Mouse (Mus musculus) neural tube, embryonic 15.5 days (tissue): Measurements from ENCODE around the gene Olfr701. TPM values are rescaled to one million over a fixed set of nuclear protein-coding genes. Genes with fewer than 3 reads are reported as not detected.

Experiments used
- ATAC-seq: fragments of 200-750 bp; cut with Nextera tagmentation; 2 replicates; pipeline ENCODE4 v1.8.0; 2017; ENCODE audit warnings: mild to moderate bottlenecking, moderate TSS enrichment, moderate library complexity; ENCODE audit not compliant: low FRiP score
- H3K27ac ChIP-seq: fragments of 300-500 bp; sonication (generic); replicated peaks from 2 replicates; pipeline ENCODE4 v1.5.1; 2015; ENCODE audit warnings: mild to moderate bottlenecking, inconsistent platforms
- H3K27me3 ChIP-seq: fragments of 300-500 bp; sonication (generic); replicated peaks from 2 replicates; pipeline ENCODE4 v1.6.1; 2015; ENCODE audit warnings: inconsistent platforms
- H3K36me3 ChIP-seq: fragments of 300-500 bp; sonication (generic); 2 replicates; pipeline ENCODE4 v1.6.1; 2015; ENCODE audit warnings: inconsistent platforms
- H3K4me1 ChIP-seq: fragments of 300-500 bp; sonication (generic); 2 replicates; pipeline ENCODE4 v1.6.1; 2015; ENCODE audit warnings: inconsistent platforms
- H3K4me2 ChIP-seq: fragments of 300-500 bp; sonication (generic); 2 replicates; pipeline ENCODE4 v1.6.1; 2015; ENCODE audit warnings: inconsistent platforms, mild to moderate bottlenecking, moderate library complexity
- H3K4me3 ChIP-seq: fragments of 300-500 bp; sonication (generic); replicated peaks from 2 replicates; pipeline ENCODE4 v1.5.1; 2015; ENCODE audit warnings: mild to moderate bottlenecking, inconsistent platforms
- H3K9ac ChIP-seq: fragments of 300-500 bp; sonication (generic); replicated peaks from 2 replicates; pipeline ENCODE4 v1.6.1; 2015; ENCODE audit warnings: mild to moderate bottlenecking, inconsistent platforms
- H3K9me3 ChIP-seq: fragments of 300-500 bp; sonication (generic); replicated peaks from 2 replicates; pipeline ENCODE4 v1.6.1; 2016; ENCODE audit warnings: inconsistent platforms
- WGBS: fragments of 180-500 bp; shearing (Covaris S2); methylation state at CpG from one replicate; pipeline ENCODE4 v1.1.7; 2015; ENCODE audit warnings: mixed read lengths; 5-methylcytosine and 5-hydroxymethylcytosine counted together
- polyA plus RNA-seq: library from polyadenylated mRNA; unstranded; fragments of >200 nt; fragmentation: Nextera tagmentation; extraction: Ambion mirVana; gene quantifications from 2 replicates; pipeline ENCODE4 v1.2.1, GENCODE M21; 2015

Olfr701 gene
- polyA plus RNA-seq, result not detected in 2 replicates

GRCm38 (mm10) chr7:106813829-106814228 is at the start of gene Olfr701:
TSS of gene Olfr701 (plus strand) at chr7:106814129.
- 83% methylated on average over 2 of the region's 2 CpGs for WGBS
- Histone ChIP-seq H3K27me3 (no peaks in the 10 kb centered on the region), H3K4me1 (no peaks in the 10 kb centered on the region), H3K36me3 (no peaks in the 10 kb centered on the region), H3K9me3 (no peaks in the 10 kb centered on the region), H3K27ac (no peak within 1 kb of the TSS), H3K4me2 (no peak within 1 kb of the TSS), H3K4me3 (no peak within 1 kb of the TSS), H3K9ac (no peak within 1 kb of the TSS)
- ATAC-seq, result no peak

- Histone ChIP-seq H3K4me1 (no peaks in the 10 kb centered on the region), H3K4me2 (no peak overlapping the region), H3K9me3 (no peaks in the 10 kb centered on the region), H3K27ac (no peak overlapping the region), H3K36me3 (no peaks in the 10 kb centered on the region), H3K9ac (no peak overlapping the region), H3K27me3 (no peaks in the 10 kb centered on the region), H3K4me3 (no peak overlapping the region)
- no peak for ATAC-seq
Observed at GRCm38 (mm10) chr7:106788330-106788729, 25.6 kb upstream of the Olfr701 start.

- Histone ChIP-seq H3K4me1 (no peaks in the 10 kb centered on the region), H3K9ac (no peak within 1 kb of the TSS), H3K27me3 (no peaks in the 10 kb centered on the region), H3K4me3 (no peak within 1 kb of the TSS), H3K4me2 (no peak within 1 kb of the TSS), H3K36me3 (no peaks in the 10 kb centered on the region), H3K27ac (no peak within 1 kb of the TSS), H3K9me3 (no peaks in the 10 kb centered on the region)
- WGBS, result 89% methylated on average over 1 of the region's 1 CpGs
- ATAC-seq, result no peak
Observed at GRCm38 (mm10) chr7:106793098-106793497, 20.8 kb upstream of the Olfr701 start, which contains the start of gene Olfr699. TSS of gene Olfr699 (minus strand) at chr7:106793198.

- Histone ChIP-seq H3K9ac (no peak within 1 kb of the TSS), H3K9me3 (no peaks in the 10 kb centered on the region), H3K4me3 (no peak within 1 kb of the TSS), H3K4me1 (no peaks in the 10 kb centered on the region), H3K36me3 (no peaks in the 10 kb centered on the region), H3K27ac (no peak within 1 kb of the TSS), H3K27me3 (no peaks in the 10 kb centered on the region), H3K4me2 (no peak within 1 kb of the TSS)
- WGBS, result 97% methylated on average over 1 of the region's 1 CpGs
- ATAC-seq, result no peak
Observed at GRCm38 (mm10) chr7:106808734-106809133, 5.2 kb upstream of the Olfr701 start, which contains the start of gene Olfr700. TSS of gene Olfr700 (minus strand) at chr7:106808834.

- Histone ChIP-seq H3K36me3 (no peaks in the 10 kb centered on the region), H3K4me1 (no peaks in the 10 kb centered on the region), H3K9me3 (no peaks in the 10 kb centered on the region), H3K4me2 (no peak overlapping the region), H3K4me3 (no peak overlapping the region), H3K27ac (no peak overlapping the region), H3K9ac (no peak overlapping the region), H3K27me3 (no peaks in the 10 kb centered on the region)
- ATAC-seq, result no peak
- WGBS, result 66% methylated on average over 2 of the region's 2 CpGs
Observed at GRCm38 (mm10) chr7:106815775-106816174, 1.8 kb downstream of the Olfr701 start.

GRCm38 (mm10) chr7:106818414-106818813 is 4.5 kb downstream of the Olfr701 start:
- Histone ChIP-seq H3K27me3 (no peaks in the 10 kb centered on the region), H3K4me2 (no peak overlapping the region), H3K4me3 (no peak overlapping the region), H3K9ac (no peak overlapping the region), H3K36me3 (no peaks in the 10 kb centered on the region), H3K27ac (no peak overlapping the region), H3K4me1 (no peaks in the 10 kb centered on the region), H3K9me3 (no peaks in the 10 kb centered on the region)
- ATAC-seq, result no peak

GRCm38 (mm10) chr7:106833793-106834192 is 19.9 kb downstream of the Olfr701 start, which contains the start of gene Olfr702:
TSS of gene Olfr702 (minus strand) at chr7:106833893.
- H3K9me3 ChIP-seq, result no peaks in the 10 kb centered on the region
- no peak for ATAC-seq

GRCm38 (mm10) chr7:106843060-106843459 is 29.1 kb downstream of the Olfr701 start, which contains the start of gene Olfr703:
TSS of gene Olfr703 (plus strand) at chr7:106843360.
- Histone ChIP-seq H3K4me3 (no peak within 1 kb of the TSS), H3K9ac (no peak within 1 kb of the TSS), H3K27me3 (no peaks in the 10 kb centered on the region), H3K9me3 (no peaks in the 10 kb centered on the region), H3K4me2 (no peak within 1 kb of the TSS), H3K36me3 (no peaks in the 10 kb centered on the region), H3K4me1 (no peaks in the 10 kb centered on the region), H3K27ac (no peak within 1 kb of the TSS)
- 77% methylated on average over 2 of the region's 2 CpGs for WGBS
- ATAC-seq, result no peak

More at GRCm38 (mm10) chr7:106833793-106834192, 19.9 kb downstream of the Olfr701 start, which contains the start of gene Olfr702:
- no peak within 1 kb of the TSS for H3K4me2 ChIP-seq
- no peaks in the 10 kb centered on the region for H3K27me3 ChIP-seq
- no peak within 1 kb of the TSS for H3K9ac ChIP-seq
- H3K36me3 ChIP-seq, result no peaks in the 10 kb centered on the region
- H3K27ac ChIP-seq, result no peak within 1 kb of the TSS
- H3K4me1 ChIP-seq, result no peaks in the 10 kb centered on the region
- no peak within 1 kb of the TSS for H3K4me3 ChIP-seq

- H3K4me3 ChIP-seq, result no peak within 1 kb of the TSS
- no peaks in the 10 kb centered on the region for H3K4me1 ChIP-seq
- no peak within 1 kb of the TSS for H3K27ac ChIP-seq
- no peak within 1 kb of the TSS for H3K9ac ChIP-seq
- no peaks in the 10 kb centered on the region for H3K27me3 ChIP-seq
- H3K9me3 ChIP-seq, result no peaks in the 10 kb centered on the region
- ATAC-seq, result no peak
- H3K4me2 ChIP-seq, result no peak within 1 kb of the TSS
- H3K36me3 ChIP-seq, result no peaks in the 10 kb centered on the region
Observed at GRCm38 (mm10) chr7:106862885-106863284, 49.0 kb downstream of the Olfr701 start, which contains the start of gene Olfr704. TSS of gene Olfr704 (plus strand) at chr7:106863185.

Other genes starting within 250 kb of the Olfr701 start
- not detected in 2 replicates for gene Olfr693, start 133.5 kb upstream of the Olfr701 start, polyA plus RNA-seq
- gene Olfr694, start 122.3 kb upstream of the Olfr701 start, polyA plus RNA-seq, result not detected in 2 replicates
- not detected in 2 replicates for gene Olfr695, start 97.7 kb upstream of the Olfr701 start, polyA plus RNA-seq
- not detected in 2 replicates for gene Olfr697, start 71.7 kb upstream of the Olfr701 start, polyA plus RNA-seq
- not detected in 2 replicates for gene Olfr698, start 58.7 kb upstream of the Olfr701 start, polyA plus RNA-seq
- gene Olfr699, start 20.9 kb upstream of the Olfr701 start, polyA plus RNA-seq, result not detected in 2 replicates
- 0.22 TPM in 1 of 2 replicates, not detected in the other for gene Olfr700, start 5.3 kb upstream of the Olfr701 start, polyA plus RNA-seq
- not detected in 2 replicates for gene Olfr702, start 19.8 kb downstream of the Olfr701 start, polyA plus RNA-seq
- gene Olfr703, start 29.2 kb downstream of the Olfr701 start, polyA plus RNA-seq, result not detected in 2 replicates
- gene Olfr704, start 49.1 kb downstream of the Olfr701 start, polyA plus RNA-seq, result not detected in 2 replicates
- not detected in 2 replicates for gene Olfr705, start 62.8 kb downstream of the Olfr701 start, polyA plus RNA-seq
- gene Olfr706, start 74.0 kb downstream of the Olfr701 start, polyA plus RNA-seq, result not detected in 2 replicates
- gene Olfr707, start 87.1 kb downstream of the Olfr701 start, polyA plus RNA-seq, result not detected in 2 replicates
- gene Olfr1532-ps1, start 93.9 kb downstream of the Olfr701 start, polyA plus RNA-seq, result not detected in 2 replicates
- not detected in 2 replicates for gene Olfr709-ps1, start 118.1 kb downstream of the Olfr701 start, polyA plus RNA-seq
- gene Olfr710, start 134.2 kb downstream of the Olfr701 start, polyA plus RNA-seq, result not detected in 2 replicates
- gene Olfr6, start 149.8 kb downstream of the Olfr701 start, polyA plus RNA-seq, result not detected in 2 replicates
- gene Olfr711, start 161.3 kb downstream of the Olfr701 start, polyA plus RNA-seq, result not detected in 2 replicates
- gene Olfr2, start 191.9 kb downstream of the Olfr701 start, polyA plus RNA-seq, result not detected in 2 replicates
- gene Olfr713, start 217.0 kb downstream of the Olfr701 start, polyA plus RNA-seq, result not detected in 2 replicates